Mouse (Mus musculus) kidney, embryonic 14.5 days (tissue): ENCODE results near the gene Wnk1. TPM values are rescaled to one million over a fixed set of nuclear protein-coding genes. Genes with fewer than 3 reads are reported as not detected.
"Not testable (repeated sequence)": the region's sequence is repeated elsewhere in the genome, so short reads cannot be mapped to it uniquely, and the experiment has no call there.

Experiments
- ATAC-seq: fragments of 200-750 bp; cut with Nextera tagmentation; 2 replicates; pipeline ENCODE4 v1.8.0; 2017; ENCODE audit warnings: moderate number of reproducible peaks, mild to moderate bottlenecking, moderate TSS enrichment, moderate library complexity; ENCODE audit not compliant: low FRiP score, low TSS enrichment
- H3K27ac ChIP-seq: fragments of 300-500 bp; sonication (generic); 2 replicates; pipeline ENCODE4 v1.5.1; 2014; ENCODE audit warnings: low read depth, mild to moderate bottlenecking, low read length, moderate library complexity, mixed read lengths
- H3K27me3 ChIP-seq: fragments of 300-500 bp; sonication (generic); 2 replicates; pipeline ENCODE4 v1.6.1; 2014; ENCODE audit warnings: mild to moderate bottlenecking, low read length; ENCODE audit not compliant: control insufficient read depth, insufficient read depth
- H3K36me3 ChIP-seq: fragments of 300-500 bp; sonication (generic); 2 replicates; pipeline ENCODE4 v1.6.1; 2014; ENCODE audit warnings: low read length, mixed read lengths; ENCODE audit not compliant: control insufficient read depth, insufficient read depth
- H3K4me1 ChIP-seq: fragments of 300-500 bp; sonication (generic); 2 replicates; pipeline ENCODE4 v1.6.1; 2014; ENCODE audit warnings: low read length, mixed read lengths; ENCODE audit not compliant: control insufficient read depth, insufficient read depth
- H3K4me2 ChIP-seq: fragments of 300-500 bp; sonication (generic); replicated peaks from 2 replicates; pipeline ENCODE4 v1.6.1; 2014; ENCODE audit warnings: low read depth, mild to moderate bottlenecking, low read length
- H3K4me3 ChIP-seq: fragments of 300-500 bp; sonication (generic); 2 replicates; pipeline ENCODE4 v1.5.1; 2014; ENCODE audit warnings: mild to moderate bottlenecking, low read length
- H3K9ac ChIP-seq: fragments of 300-500 bp; sonication (generic); 2 replicates; pipeline ENCODE4 v1.6.1; 2014; ENCODE audit warnings: low read depth, mild to moderate bottlenecking, low read length, moderate library complexity
- H3K9me3 ChIP-seq: fragments of 300-500 bp; sonication (generic); 2 replicates; pipeline ENCODE4 v1.6.1; 2016; ENCODE audit warnings: low read length; ENCODE audit not compliant: control insufficient read depth
- WGBS: fragments of 180-500 bp; shearing (Covaris S2); extraction: QIAGEN DNeasy Blood & Tissue Kit; methylation state at CpG from one replicate; pipeline ENCODE4 v1.1.7; 2014; 5-methylcytosine and 5-hydroxymethylcytosine counted together
- polyA plus RNA-seq: library from polyadenylated mRNA; unstranded; fragments of >200 nt; fragmentation: Nextera tagmentation; extraction: Ambion mirVana; gene quantifications from 2 replicates; pipeline ENCODE4 v1.2.1, GENCODE M21; 2014

The Wnk1 gene
- polyA plus RNA-seq: 74.9 and 82.7 TPM in 2 replicates

GRCm38 (mm10) chr6:120038366-120039255, at the start of gene Wnk1:
TSS of gene Wnk1 (minus strand) at chr6:120038672.
- Histone ChIP-seq H3K27ac (peak within 1 kb of the TSS; percentile 98), H3K9ac (peak within 1 kb of the TSS; percentile 89), H3K9me3 (no peaks in the 10 kb centered on the region), H3K4me2 (peak within 1 kb of the TSS; percentile 92), H3K4me1 (peaks cover 12% of the 10 kb centered on the region), H3K36me3 (no peaks in the 10 kb centered on the region; the same call in 1 of the 2 replicates), H3K4me3 (peak within 1 kb of the TSS; percentile 98), H3K27me3 (no peaks in the 10 kb centered on the region)
- under 1% methylated on average over 55 of the region's 59 CpGs for WGBS
- ATAC-seq: peak; percentile 94

GRCm38 (mm10) chr6:120087041-120087440, 48.6 kb upstream of the Wnk1 start:
- WGBS: 81% methylated on average over 6 of the region's 8 CpGs

GRCm38 (mm10) chr6:120085832-120086231, 47.4 kb upstream of the Wnk1 start:
- Histone ChIP-seq H3K9me3 (no peaks in the 10 kb centered on the region), H3K27me3 (no peaks in the 10 kb centered on the region), H3K27ac (no peak overlapping the region), H3K4me1 (no peaks in the 10 kb centered on the region), H3K9ac (no peak overlapping the region), H3K36me3 (no peaks in the 10 kb centered on the region), H3K4me3 (no peak overlapping the region), H3K4me2 (no peak overlapping the region)
- 65% methylated on average over 3 of the region's 3 CpGs for WGBS
- ATAC-seq: no peak

More at GRCm38 (mm10) chr6:120087041-120087440, 48.6 kb upstream of the Wnk1 start:
- ATAC-seq, H3K9ac ChIP-seq, H3K36me3 ChIP-seq, H3K9me3 ChIP-seq, H3K4me2 ChIP-seq, H3K4me1 ChIP-seq, H3K4me3 ChIP-seq, H3K27me3 ChIP-seq, H3K27ac ChIP-seq: not testable (repeated sequence)

- ATAC-seq: no peak
- no peak overlapping the region for H3K4me3 ChIP-seq
- H3K9me3 ChIP-seq: no peaks in the 10 kb centered on the region
- H3K36me3 ChIP-seq: no peaks in the 10 kb centered on the region
- WGBS: 83% methylated on average over 2 of the region's 2 CpGs
- no peak overlapping the region for H3K9ac ChIP-seq
- H3K27me3 ChIP-seq: no peaks in the 10 kb centered on the region
- no peak overlapping the region for H3K4me2 ChIP-seq
- H3K27ac ChIP-seq: no peak overlapping the region
- H3K4me1 ChIP-seq: no peaks in the 10 kb centered on the region
Measured at GRCm38 (mm10) chr6:120084983-120085382, 46.5 kb upstream of the Wnk1 start.

- no peak overlapping the region for H3K4me2 ChIP-seq
- 69% methylated on average over 6 of the region's 6 CpGs for WGBS
- ATAC-seq: no peak
Measured at GRCm38 (mm10) chr6:120083442-120083841, 45.0 kb upstream of the Wnk1 start.

GRCm38 (mm10) chr6:120082951-120083411, 44.5 kb upstream of the Wnk1 start:
- 83% methylated on average over 8 of the region's 8 CpGs for WGBS
- ATAC-seq: no peak
- H3K9ac ChIP-seq: no peak overlapping the region
- no peaks in the 10 kb centered on the region for H3K27me3 ChIP-seq
- H3K4me1 ChIP-seq: no peaks in the 10 kb centered on the region
- no peaks in the 10 kb centered on the region for H3K9me3 ChIP-seq
- no peak overlapping the region for H3K27ac ChIP-seq
- no peak overlapping the region for H3K4me3 ChIP-seq
- no peak overlapping the region for H3K4me2 ChIP-seq
- no peaks in the 10 kb centered on the region for H3K36me3 ChIP-seq

More at GRCm38 (mm10) chr6:120083442-120083841, 45.0 kb upstream of the Wnk1 start:
- no peaks in the 10 kb centered on the region for H3K27me3 ChIP-seq
- no peaks in the 10 kb centered on the region for H3K36me3 ChIP-seq
- no peak overlapping the region for H3K9ac ChIP-seq
- H3K4me1 ChIP-seq: no peaks in the 10 kb centered on the region
- H3K9me3 ChIP-seq: no peaks in the 10 kb centered on the region
- H3K27ac ChIP-seq: no peak overlapping the region
- H3K4me3 ChIP-seq: no peak overlapping the region

- 92% methylated on average over 6 of the region's 6 CpGs for WGBS
- ATAC-seq: no peak
Measured at GRCm38 (mm10) chr6:120082251-120082950, 43.9 kb upstream of the Wnk1 start.

GRCm38 (mm10) chr6:120081516-120081915, 43.0 kb upstream of the Wnk1 start:
- Histone ChIP-seq H3K4me1 (no peaks in the 10 kb centered on the region), H3K4me2 (no peak overlapping the region), H3K9me3 (no peaks in the 10 kb centered on the region), H3K4me3 (no peak overlapping the region), H3K27me3 (no peaks in the 10 kb centered on the region), H3K9ac (no peak overlapping the region), H3K27ac (no peak overlapping the region), H3K36me3 (no peaks in the 10 kb centered on the region)
- no peak for ATAC-seq
- WGBS: 84% methylated on average over 4 of the region's 4 CpGs

More at GRCm38 (mm10) chr6:120082251-120082950, 43.9 kb upstream of the Wnk1 start:
- no peaks in the 10 kb centered on the region for H3K4me1 ChIP-seq
- H3K27ac ChIP-seq: no peak overlapping the region
- H3K9me3 ChIP-seq: no peaks in the 10 kb centered on the region
- H3K4me2 ChIP-seq: no peak overlapping the region
- no peak overlapping the region for H3K9ac ChIP-seq
- no peaks in the 10 kb centered on the region for H3K27me3 ChIP-seq
- no peak overlapping the region for H3K4me3 ChIP-seq
- H3K36me3 ChIP-seq: no peaks in the 10 kb centered on the region

GRCm38 (mm10) chr6:120079547-120079946, 41.1 kb upstream of the Wnk1 start:
- Histone ChIP-seq H3K9ac (no peak overlapping the region), H3K9me3 (no peaks in the 10 kb centered on the region), H3K27ac (no peak overlapping the region), H3K36me3 (no peaks in the 10 kb centered on the region), H3K27me3 (no peaks in the 10 kb centered on the region), H3K4me1 (no peaks in the 10 kb centered on the region), H3K4me3 (no peak overlapping the region), H3K4me2 (no peak overlapping the region)
- no peak for ATAC-seq
- WGBS: 86% methylated on average over 10 of the region's 10 CpGs
